Mouse (Mus musculus) thymus, postnatal 36 days (tissue): ENCODE results near the gene Taf1c.

Source experiments
- DNase-seq, 2 experiments: peaks; one replicate each; pipeline ENCODE4 v3.0.0; 2022; ENCODE audit warnings: mixed read lengths in 2 of 2

Gene Taf1c

DNA sequence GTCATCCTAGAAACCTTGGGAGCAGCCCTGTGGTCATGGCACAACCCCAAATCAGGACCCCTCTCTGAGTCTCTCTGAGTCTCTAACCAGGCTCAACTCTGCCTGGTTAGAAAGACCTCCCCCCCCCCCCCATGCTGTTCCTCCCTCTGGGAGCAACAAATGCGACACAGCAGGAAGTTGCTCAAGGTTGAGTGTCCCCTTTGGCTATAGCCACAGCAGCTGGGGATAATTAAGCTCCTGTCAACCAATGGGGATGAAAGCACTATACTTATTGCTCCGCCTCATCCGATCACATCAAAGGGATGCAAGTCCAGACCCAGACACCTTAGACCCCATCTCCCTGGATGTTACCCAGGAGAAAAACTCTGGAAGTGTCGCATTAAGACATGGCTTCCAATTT, 17.5 kb upstream of the Taf1c start:
- DNase-seq: no peak

DNA sequence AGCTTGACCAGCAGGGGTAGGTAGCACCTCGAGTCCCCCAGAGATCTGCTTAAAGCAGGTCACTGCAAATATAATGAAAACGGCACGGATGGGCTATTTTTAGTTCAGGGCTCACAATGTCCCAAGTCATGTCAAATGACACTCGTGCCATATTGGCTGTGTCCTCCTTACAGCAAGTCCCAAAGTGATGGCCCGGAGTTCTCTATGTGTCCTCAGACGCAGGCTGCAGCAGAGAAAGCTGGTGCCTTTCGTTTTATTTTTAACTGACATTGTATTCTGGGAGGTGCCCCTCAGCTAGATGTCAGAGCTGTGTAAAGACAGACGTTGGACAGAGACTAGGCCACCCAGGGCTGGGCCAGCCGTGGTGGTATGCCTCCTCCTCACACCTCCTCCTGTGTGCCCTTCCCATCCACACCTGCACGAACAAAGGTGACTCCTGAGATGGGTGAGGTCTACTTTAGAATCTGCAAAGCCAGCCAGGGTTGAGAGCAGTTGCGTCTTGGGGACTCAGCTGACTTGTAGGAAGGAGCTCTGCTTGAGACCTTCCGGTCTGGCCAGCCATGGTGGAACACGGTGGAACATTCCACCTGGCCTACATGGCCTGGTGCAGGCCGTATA, 15.9 kb upstream of the Taf1c start:
- no peak for DNase-seq

DNA sequence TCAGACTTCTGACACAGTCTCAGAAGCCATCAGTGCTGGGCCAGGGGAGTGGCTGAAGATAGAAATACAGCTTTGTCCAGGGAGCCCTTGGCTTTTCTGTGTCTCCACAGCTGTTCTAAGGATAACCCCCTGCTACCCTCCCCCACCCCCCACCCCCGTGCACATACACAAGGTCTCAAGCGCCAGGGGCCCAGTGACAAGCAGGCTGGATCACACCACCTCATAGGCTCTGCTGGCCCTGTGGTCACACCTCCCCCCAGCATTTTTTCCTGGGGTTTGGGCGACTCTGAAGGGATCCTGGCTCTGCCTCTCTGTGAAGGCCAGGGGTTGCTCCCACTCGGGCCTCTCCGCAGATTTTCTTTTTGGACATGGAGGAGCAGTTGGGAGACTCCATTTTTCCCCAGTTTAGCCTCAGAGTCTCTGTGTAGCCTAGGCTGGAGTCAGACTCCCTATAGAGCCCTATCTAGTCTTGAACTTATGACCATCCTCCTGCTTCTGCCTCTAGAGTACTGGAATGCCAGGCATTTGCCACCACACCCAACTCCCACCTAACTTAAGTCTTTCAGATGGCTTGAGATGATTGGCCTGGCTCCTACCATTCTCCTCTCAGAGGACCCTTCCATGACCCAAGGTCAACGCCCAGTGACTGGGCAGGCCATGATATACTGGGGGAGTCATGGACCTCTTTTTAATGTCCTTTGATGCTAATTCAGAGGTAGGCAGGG, 15.3 kb upstream of the Taf1c start:
- no peak for DNase-seq

DNA sequence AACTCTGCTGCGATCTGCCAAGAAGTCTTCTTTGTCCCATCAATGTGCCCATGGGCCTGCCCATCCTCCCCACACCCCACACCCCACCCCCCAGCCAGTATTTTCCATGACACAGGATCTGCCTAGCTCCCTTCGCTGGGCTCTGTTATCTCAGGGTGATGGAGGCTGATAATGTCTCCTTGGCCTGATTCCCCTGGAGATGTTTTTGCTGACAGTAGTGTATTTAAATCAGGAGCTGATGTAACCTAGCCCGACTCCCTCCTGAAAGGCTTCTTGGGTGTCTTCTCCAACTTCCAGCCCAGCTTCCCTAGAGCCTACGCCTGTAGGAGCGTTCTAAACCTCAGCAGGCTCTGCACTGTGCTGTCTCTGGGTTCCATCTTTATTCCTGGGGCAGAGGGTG, 13.9 kb upstream of the Taf1c start:
- DNase-seq: no peak

DNA sequence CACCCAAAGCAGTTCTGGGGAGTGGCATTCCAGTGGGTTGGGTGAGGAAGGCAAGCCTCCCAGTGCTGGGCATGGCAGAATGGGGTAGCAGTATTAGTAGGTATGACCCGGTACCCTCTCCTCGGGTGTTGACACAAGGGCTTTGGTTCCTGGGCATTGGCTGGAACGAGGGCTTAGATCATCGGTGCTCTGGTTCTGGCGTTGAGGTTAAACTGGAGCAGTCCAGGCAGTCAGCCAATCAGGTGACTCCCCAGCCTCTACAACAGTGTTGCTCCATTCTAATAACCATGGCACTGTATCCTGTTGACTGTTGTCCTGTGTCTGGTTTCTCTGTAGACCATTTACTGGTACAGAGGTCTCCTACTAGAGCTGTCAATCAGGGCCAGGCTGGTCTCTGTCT, 12.6 kb upstream of the Taf1c start:
- no peak for DNase-seq

DNA sequence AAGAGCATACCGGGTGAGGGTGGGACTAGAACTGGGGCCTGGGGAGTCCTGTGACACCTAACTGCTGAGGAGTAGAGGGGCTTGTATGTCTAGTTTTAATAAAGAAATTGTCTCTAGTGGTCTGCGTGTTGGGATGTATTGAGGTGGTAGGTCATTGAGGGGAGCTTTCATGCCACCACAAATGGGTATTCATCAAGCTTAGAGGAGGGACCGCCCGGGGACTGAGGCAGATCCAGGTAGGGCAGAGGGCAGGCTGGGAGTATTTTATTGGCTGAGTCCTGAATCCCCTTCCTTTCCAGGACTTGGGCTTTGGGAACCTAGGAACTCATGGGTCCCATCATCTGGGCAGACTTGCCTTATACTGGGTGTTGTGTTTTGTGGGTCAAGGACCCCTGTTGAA, 11.8 kb upstream of the Taf1c start:
- DNase-seq: no peak

DNA sequence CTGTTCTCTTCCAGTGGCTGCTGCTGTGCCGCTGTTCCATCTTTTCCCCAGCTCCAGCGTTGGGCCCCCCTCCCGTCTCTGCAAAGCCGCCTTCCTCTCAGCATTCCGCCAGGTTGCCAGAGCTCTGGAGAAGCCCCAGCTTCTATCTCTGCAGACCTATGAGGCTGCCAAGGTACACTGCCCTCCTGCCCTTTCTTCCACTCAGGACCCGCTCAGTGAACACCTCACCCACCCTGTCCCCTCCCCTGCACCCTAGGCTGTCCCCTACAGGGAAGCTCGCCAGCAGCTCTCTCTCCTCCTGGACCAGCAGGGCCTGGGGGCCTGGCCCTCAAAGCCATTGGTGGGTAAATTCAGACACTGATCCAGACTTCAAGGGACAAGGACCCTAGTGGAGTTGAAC, 11.3 kb upstream of the Taf1c start:
- no peak for DNase-seq

DNA sequence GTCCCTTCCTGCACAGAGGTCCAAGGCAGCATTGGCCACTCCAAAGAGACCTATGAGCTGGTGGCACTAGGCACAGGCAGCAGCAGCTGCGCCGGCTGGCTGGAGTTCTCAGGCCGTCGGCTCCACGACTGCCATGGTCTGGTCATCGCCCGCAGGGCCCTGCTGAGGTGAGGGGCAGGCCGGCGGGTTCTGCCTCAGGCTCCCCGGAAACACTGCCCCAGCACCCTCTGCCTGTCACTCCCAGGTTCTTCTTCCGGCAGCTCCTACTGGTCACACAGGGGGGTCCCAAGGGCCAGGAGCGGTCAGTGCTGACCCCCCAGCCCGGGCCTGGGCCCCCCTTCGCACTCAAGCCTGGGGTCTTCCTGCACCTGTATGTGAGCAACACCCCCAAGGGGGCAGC, 10.1 kb upstream of the Taf1c start:
- DNase-seq: no peak

DNA sequence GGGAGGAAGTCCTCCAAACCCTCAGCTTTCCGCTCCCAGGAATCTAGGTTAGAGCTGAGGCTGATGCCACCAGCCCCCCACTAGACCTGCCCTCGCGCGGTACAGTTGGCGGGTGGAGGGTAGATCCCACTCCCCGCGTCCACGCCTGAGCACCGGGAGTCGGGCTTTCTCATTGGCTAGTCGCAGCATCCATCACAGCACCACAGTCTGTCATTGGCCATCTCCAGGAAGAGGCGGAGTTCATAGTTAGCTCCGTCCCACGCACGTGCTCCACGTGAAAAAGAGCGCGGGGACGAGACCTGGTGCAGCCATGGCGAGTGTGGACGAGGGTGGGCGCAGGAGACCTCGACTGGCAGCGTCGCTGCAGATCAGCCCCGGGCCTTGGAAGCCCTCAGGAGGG, 7.4 kb upstream of the Taf1c start, which contains the start of gene Adad2:
Gene Adad2, plus strand, starts transcription at position 277 of the 400 bp plus-strand sequence.
- DNase-seq: no peak

DNA sequence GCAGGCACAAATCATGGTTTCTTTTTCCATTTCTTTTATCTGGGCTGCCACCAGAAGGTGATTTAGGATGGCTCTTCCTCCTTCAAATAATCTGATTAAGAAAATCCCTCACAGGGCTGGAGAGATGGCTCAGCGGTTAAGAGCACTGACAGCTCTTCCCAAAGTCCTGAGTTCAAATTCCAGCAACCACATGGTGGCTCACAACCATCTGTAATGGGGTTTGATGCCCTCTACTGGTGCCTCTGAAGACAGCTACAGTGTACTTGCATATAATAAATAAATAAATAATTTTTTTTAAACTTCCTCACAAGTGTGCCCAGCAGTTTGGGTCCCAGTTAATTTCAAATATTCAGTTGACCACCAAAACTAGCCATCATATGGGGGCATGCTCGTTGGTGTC, 1.2 kb upstream of the Taf1c start:
- no peak for DNase-seq

DNA sequence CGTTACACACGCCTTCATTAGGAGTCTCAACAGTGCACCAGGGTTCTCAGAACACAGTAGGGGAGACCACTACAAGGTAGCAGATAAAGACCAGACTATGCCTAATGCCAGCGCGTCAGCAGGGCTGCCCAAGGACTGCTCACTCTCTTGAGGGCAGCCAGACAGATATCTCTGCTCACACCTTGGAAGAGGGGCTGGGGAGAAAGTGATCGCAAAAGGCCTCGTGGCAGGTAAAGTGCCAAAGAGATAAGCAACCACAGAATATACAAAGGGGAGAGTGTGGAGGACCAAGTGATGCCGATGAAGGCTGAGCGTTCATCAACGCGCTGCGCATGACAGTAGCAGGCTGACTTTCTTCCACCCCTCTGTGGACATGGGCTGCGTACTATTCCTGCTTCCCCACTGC, 621 bp downstream of the Taf1c start:
- DNase-seq: no peak

DNA sequence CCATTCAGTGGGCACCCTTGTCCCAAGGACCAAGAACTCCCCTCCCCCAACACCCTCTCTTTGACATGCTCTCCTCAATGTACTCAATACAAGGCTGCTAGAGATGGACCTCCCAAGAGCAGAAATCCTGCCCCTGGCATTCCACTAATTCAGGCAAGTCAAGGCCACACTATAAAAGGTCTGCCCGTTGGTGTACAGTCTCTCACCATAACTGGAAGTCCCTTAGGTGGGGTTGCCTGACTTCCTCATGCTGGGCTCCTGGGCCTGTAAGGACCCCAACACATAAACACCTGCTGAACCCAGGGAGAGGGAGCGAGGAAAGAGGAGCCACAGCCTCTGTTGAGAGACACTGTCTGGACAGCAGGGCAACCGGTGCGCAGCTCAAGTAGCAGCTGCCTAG, 1.3 kb downstream of the Taf1c start:
- no peak for DNase-seq

DNA sequence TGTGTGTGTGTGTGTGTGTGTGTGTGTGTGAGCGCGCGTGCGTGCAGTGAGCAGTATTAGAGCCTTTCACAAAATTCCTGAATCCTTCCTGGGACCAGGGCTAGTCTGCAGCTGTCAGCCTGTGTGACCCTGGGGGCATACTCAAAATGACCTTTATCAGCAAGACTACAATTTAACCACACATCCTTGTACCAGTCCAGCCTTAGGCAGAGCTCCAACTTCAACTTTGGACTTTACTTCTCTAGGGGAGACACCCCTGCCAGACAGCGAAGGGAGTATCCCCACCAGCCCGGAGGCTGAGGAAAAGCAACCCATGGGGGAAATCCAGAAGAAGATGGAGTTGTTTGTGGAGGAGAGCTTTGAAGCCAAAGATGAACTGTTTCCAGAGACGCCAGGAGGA, 13.6 kb downstream of the Taf1c start:
- DNase-seq: no peak

DNA sequence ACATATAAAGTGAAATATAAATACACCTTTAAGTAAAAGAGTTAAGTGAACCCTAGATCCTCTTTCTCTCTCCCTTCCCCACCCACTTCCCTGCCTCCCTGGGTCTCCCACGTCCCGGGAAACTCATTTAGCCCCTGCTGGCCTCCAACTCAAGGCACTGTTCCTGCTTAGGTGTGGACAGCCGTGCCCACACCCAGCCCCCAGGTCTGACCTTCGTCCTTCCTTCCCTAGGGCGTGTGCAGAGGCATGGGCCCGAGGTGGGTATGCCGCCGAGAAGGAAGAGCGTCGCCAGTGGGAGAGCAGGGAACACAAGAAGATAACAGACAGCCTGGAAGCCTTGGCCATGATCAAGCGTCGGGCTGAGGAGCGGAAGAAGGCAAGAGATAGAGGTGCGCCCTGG, 14.7 kb downstream of the Taf1c start:
- no peak for DNase-seq

DNA sequence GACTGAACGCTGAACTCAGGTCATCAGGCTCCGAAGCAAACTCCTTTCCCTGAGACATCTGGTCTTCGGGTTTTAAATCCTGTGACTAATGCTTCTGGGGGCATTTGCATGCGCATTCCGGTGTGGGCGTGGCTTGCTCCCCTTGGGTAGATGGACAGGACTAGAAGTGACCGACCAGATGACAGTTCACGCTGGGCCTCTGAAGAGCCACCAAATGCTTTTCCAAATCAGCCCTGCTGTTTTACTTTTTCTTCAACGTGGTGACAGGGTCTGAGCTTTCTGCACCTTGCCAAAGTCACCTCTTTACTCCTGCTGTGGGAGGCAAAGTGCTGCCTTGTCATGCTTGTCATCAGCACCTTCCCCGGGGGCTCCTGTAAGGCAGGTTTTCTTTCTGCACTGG, 16.2 kb downstream of the Taf1c start:
- no peak for DNase-seq

DNA sequence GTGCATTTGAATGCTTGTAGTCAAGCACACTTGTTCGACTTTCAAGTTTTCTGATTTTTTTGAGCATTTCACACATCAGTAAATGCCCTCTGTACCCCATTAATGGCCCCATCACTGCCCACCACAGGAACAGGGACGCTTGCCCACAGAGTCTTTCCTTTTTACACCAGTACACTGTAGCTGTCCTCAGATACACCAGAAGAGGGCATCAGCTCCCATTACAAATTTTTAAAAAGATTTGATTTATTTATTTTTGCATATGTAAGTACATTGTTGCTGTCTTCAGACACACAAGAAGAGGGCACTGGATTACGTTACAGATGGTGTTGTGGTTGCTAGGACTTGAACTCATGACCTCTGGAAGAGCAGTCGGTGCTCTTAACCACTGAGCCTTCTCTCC, 16.7 kb downstream of the Taf1c start:
- no peak for DNase-seq

DNA sequence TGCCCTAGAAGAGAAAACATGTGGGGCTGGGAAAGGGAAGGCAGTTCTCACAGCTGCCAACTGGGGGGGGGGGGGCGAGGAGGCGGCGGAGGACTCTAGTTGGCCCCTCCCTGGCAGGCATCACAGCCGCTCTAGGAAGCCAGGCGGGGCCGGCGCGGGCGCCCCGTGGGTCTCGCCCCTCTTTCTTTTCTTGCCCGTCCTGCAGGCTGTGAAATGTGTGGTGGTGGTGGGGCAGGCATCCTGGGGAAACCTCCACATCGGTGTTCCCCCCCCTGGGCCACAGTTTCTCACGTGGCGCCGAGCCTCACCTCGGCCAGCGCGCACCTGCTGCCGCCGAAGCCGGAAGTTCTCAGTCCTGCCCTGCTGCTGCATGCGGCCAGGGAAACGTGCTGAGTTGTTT, 19.1 kb downstream of the Taf1c start:
- DNase-seq: peak; percentile 13 to 41

DNA sequence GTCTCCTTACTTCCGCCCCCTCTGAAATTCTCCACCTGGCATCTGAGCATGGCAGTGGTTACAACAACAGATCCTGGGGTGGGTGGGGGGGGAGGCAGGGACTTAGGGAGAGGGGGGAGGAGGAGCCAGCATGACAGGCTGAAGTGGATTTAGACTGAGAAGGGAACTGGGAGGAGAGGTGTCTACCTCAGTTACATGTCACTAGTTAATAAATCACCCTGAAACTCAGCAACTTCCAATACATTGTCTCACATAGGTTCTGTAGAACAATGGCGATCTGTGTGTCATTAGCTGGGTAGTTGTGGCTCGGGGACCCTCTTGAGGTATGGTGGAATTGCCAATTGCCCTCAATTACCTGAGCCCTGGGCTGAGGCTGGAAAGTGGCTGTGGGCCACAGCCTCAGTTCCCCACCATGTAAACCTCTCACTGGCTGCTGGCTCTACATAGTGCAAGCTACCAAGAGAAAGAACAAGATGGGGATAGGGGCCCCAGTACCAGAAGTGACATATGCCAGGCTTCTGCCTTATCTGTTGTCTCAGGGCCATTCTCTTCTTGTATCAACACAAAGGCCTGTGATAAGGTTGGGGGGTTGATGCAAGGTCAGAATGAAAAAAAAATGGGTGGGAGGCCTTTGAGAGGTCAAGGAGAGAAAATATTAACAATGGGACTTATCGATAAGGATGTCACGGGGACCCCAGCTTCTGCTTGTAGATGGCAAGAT, 24.4 kb downstream of the Taf1c start:
- DNase-seq: no peak

DNA sequence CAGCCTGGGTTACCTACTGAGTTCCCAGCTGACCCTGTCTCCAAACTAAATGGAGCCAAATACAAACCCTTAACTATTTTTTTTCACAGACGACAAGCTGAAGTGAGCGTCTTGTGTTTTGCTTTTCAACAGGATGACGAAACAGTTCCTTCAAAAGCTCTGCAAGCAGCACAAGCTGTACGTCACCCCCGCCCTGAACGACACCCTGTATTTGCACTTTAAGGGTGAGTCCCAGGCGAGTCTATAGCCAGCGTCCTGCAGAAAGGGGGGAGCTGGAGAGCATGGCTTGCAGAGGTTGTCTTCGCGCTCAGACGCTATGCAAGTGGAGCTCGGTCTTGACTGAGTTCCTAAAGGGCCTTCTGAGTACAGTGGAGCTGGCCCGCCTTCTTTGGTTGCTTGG, 25.9 kb downstream of the Taf1c start:
- no peak for DNase-seq

DNA sequence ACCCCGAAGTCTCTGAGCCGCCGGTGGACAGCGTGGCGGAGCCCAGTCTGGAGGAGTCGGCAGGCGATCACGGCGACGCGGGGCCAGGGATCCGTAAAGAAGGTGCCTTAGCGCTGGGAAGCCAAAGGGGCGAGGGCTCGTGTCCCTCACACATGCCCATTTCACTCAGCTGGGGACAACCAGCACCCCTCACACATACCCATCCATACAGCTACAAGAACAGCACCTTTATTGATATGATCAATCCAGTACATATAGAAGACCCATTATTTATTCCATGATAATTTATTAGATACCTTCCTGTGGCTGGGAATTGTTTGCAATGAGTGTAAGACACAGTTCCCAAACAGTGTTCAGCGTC, 29.7 kb downstream of the Taf1c start:
- no peak for DNase-seq

DNA sequence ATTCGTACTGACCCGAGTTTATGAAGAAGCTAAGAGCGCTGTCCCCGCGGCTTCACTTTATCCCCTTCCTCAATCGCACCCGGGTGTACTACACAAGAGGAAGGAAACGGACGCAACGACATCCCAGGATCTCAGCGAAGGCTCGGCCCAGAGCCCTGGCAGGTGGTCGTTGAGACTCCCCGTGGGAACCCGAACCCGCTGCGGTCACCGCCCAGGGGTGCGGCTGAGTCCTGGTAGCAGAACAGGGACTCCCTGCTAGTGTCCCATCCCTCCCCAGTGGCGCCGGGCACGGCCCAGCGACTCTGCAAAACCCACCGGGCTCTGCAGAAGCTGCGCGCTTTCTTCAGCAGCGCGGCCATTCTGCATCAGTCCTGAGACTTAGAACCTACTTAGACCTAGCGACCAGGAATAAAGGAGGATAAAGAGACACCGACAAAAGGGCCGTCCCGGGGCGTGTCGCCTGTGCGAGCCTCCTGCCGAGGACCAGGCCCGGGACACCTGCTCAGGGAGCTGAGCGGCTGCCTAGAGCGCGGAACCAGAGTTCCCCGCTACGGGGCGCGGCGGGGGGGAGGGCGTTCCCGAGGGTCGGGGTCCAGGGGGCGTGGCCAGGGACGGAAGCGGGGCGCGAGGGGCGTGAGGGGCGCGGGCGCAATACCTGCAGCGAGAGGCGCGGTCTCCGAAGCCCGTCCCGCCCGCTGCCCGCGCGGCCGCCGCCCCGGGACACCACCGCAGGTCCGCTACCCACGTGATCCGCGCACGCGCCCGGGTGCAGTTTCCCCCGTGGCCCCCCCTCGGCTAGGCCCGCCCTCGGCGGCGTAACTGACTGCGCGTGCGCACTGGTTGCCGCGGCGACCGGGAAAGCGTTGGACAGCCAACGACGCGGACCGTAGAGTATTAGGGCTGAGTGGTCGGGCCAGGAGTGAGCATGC, 30.3 kb downstream of the Taf1c start, which contains the start of the genes Hsdl1 and Dnaaf1:
Gene Hsdl1, minus strand, starts transcription at position 747 of the 929 bp plus-strand sequence.
Gene Dnaaf1, plus strand, starts transcription at position 799 of the 929 bp plus-strand sequence.
- peak; percentile 95 to 96 for DNase-seq

DNA sequence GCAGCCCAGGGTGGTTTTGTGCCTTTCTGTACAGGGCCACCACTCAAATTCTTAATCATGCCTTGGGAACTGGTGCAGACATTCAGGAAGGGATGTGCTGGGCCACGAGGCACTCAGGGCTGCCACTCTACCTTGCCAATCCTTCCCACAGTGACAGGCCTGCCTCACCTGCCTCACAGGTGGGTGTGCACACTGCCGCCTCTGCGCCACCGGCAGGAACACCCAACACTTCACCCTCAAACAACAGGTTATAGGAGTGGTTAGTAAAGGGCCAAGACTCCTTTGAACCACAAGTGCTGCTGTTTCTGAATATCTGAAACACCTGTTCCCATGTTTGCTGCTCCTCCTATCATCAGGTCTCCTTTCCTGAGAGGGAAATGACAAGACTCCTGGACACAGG, 32.6 kb downstream of the Taf1c start:
- DNase-seq: peak in 1 of 2 experiments; percentile 27

DNA sequence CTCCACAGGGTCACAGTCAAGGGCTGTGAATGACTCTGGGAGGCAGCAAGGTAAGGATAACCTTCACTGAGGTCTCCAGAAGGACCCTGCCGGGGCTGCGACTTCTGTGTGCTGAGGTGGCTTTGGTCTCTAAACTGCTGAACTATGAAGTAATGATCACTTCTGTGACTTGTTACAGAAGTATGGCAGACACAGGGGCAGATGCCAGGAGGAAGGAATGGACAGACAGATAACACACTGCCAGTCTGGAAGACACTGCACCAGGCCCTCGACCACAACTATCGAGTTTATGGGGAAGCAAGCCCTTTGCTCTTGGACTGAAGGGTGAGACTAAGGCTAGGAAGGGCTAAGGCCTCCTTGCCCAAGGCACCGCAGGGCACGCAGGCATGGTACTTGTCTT, 33.9 kb downstream of the Taf1c start:
- DNase-seq: no peak
